Mouse (Mus musculus): ENCODE results near the gene Vps4a.
"Not testable (repeated sequence)": the region's sequence is repeated elsewhere in the genome, so short reads cannot be mapped to it uniquely, and the experiment has no call there.

The Vps4a gene

DNA sequence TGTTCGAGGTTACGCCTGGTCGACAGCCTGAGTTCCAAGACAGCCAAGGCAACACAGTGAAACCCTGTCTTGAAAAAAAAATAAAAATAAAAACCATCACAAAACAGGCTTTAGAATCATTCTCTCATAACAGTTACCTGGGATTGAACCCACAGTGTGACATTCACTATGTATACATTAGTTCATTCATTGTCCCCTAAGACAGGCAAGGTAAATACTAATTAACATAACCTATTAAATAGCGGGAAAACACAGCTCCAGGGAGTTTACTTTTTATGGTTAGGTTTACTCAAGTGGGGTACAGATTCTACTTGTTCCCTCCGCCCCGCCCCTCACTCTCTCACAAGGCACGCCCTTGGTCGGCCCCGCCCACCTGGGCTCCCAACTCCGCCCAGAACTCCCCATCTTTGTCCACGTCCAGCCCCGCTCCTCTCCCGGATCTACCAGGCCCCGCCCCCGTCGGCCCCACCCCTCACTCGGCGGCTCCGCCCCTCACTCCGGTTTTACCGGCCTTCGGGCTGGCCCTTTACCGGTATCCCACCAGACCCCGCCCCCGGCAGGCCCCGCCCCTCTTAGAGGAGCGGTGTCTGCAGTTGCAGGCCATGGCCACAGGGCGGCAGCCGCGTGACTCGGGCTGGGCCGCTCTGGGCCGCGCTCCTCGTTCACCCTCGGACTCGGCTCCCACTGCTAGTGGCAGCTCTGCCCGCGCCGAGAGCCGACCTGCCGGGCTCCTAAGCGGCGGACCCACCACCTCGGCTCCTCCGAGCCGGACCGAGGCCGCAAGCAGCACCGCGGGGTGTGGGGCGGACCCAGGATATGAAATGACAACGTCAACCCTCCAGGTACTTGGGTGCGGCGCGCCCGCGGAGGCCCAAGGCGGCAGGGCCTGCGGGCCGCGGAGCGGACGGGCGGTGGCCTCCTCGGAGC, at the start of gene Vps4a:
Gene Vps4a, plus strand, starts transcription at position 573 of the 927 bp plus-strand sequence.
- peak; percentile 72 for DNase-seq (ENCODE audit: low read depth, low spot score)

DNA sequence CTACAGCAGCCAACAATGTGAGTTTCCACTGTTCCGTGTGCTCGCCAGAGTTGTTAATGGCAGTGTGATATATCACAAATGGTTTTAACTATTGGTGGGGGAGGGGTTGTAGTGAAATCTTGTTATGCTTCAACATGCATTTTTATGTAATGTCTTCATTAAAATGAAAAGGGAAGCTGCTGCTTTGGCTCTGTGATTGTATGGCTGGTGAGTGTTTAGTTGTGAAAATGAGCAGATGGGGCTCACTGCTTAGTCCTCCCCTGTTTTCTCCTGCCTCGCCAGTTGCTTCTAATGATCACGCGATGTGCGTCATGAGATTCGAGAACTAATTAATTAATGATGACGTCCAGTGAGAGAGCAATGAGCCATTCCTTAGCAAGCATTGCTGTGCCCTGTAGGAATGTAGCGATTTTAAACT, 45.6 kb upstream of the Vps4a start:
- DNase-seq (ENCODE audit: low read depth, low spot score): peak; percentile 18

DNA sequence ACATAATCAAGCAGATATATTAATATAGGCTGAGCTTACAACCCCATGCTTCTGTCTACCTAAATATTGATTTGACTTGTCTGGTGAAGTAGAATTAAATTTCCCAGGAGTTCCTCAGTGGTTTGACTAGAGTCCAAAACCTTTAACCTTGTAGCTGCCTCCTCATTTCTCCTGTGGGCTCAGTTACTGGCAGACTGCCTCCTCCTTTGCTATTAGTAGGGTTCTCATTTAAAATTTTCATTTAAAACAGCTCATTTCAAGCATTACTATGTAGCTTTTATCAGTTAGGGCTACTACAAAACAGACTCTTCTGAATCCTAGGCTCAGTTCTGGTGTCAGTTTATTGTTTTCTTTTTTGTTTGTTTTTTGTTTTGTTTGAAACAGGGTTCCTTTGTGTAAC, 45.1 kb upstream of the Vps4a start:
- no peak for DNase-seq (ENCODE audit: low read depth, low spot score)

DNA sequence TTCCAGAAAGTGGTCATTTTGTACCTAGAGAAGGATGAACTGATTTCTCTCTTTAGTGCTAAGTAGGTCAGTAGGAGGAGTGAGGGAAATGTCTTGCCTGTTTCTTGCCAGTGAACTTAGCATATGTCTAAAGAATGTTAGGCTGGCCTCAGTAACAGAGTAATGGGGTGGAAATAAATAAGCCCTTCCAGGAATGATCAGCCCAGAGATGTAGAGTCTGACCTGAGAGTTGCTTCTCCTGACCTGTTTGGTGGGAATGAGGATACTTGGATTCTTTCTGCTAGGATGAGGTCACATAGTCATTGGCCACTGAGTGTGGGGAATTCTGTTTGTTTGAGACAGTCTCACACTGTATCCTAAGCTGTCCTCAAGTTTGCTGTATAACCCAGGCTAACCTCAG, 43.5 kb upstream of the Vps4a start:
- no peak for DNase-seq (ENCODE audit: low read depth, low spot score)

- DNase-seq (ENCODE audit: low read depth, low spot score): no peak
Measured at GRCm38 (mm10) chr8:106991393-106991792, 39.6 kb upstream of the Vps4a start.

DNA sequence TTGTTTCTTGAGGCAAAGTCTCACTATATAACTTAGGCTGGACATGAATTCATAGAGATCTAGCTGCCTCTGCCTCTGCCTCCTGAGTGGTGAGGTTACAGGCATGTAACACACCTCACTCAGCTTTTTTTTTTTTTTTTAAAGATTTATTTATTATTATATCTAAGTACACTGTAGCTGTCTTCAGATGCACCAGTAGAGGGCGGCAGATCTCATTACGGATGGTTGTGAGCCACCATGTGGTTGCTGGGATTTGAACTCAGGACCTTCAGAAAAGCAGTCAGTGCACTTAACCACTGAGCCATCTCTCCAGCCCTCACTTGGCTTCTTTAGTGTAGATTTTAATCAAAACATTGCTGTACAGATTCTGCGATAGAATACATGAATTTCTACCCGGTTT, 34.7 kb upstream of the Vps4a start:
- DNase-seq (ENCODE audit: low read depth, low spot score): not testable (repeated sequence)

DNA sequence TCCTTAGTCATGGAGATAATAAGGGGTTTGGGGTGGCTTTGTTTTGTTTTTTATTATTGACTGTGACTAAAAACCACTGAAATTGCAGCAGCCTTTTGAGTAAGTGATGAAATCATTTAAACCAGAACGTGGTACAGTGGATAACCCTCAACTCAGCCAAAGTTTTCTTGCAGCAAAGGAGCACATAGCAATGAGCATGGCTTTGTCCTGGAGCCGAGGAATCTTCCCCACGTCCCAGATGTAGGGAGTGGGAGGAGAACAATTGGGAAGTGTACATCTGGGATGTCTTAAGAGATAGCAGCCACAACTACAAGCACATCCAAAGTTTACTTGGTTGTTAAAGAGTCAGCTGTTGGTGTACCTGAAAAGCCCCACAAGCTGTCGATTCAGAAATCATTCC, 33.6 kb upstream of the Vps4a start:
- DNase-seq (ENCODE audit: low read depth, low spot score): no peak

- DNase-seq (ENCODE audit: low read depth, low spot score): no peak
Measured at GRCm38 (mm10) chr8:106999068-106999467, 32.0 kb upstream of the Vps4a start.

DNA sequence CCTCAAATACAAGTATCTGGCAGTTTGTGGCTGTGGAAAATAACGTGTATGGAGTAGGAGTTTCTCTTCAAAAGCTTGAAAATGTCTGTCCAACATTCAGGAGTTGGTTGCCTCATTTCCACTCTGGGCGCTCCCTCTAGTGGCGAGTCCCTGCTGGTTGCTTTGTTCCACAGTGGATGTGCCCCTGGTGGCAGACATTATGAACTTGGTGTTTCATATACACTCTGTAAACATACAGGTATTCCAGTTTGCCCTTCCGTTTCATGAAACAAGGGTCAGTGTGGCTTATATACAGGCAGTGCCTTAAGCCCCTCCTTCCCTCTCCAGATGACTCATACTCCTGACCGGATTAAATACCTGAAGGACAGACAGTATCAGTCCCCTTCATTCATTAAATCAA, 28.5 kb upstream of the Vps4a start:
- DNase-seq (ENCODE audit: low read depth, low spot score): peak; percentile 69

- DNase-seq (ENCODE audit: low read depth, low spot score): no peak
Measured at GRCm38 (mm10) chr8:107007795-107008194, 23.2 kb upstream of the Vps4a start.

GRCm38 (mm10) chr8:107012666-107013065, 18.4 kb upstream of the Vps4a start:
- DNase-seq (ENCODE audit: low read depth, low spot score): no peak

DNA sequence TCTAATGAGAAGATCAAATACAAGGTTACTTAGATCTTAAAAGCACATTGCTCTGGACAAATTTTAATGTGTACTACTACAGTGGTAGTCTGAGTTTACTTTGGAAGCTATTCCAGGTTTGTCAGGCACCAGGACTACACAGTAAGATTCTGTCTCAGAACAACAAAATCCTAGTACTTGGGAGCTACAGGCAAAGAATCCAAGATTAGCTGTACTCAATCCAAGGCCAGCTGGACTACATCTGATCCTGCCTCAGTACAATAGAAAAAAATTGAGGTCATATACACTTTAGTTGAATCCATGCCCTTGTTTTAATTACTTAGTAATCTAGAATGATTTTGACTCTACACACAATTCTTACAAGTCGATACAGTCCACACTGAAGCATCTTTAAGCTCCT, 16.1 kb upstream of the Vps4a start:
- DNase-seq (ENCODE audit: low read depth, low spot score): no peak

DNA sequence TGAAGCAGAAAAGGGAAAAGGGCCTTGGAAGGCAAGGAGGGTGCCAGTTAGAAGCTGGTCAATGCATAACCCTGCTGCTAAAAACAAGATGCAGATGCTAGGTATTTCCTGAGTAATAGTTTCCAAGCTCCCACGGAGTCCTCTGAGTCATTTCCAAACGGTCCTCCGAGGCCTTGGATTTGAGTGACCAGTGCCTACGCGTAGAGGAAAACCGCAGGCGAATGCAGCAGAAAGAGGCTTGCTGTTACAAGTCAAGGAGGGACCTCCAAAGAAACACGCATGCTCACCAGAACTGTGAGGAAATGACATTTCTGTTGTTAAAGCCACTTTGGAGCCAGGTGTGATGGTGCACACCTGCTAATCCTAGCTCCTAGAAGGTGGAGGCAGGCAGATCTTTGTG, 7.5 kb upstream of the Vps4a start:
- no peak for DNase-seq (ENCODE audit: low read depth, low spot score)

DNA sequence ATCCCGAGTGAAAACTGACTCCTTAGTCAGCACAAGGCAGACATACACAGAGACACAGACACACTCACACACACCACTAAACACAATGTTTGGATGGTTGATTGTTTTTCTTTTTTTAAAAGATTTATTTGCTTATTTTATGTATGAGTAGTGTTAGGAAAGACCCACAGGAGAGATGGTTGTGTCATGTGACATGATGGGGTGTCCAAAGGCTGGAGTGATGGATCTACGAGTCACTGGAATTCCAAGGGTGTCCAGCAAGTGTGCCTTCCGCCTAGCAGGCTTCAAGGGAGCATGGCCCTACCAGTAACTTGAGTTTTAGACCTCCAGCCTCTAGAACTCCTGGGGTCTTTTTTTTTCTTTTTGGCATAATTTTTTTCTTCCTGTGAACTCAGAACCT, 1.7 kb upstream of the Vps4a start:
- no peak for DNase-seq (ENCODE audit: low read depth, low spot score)

DNA sequence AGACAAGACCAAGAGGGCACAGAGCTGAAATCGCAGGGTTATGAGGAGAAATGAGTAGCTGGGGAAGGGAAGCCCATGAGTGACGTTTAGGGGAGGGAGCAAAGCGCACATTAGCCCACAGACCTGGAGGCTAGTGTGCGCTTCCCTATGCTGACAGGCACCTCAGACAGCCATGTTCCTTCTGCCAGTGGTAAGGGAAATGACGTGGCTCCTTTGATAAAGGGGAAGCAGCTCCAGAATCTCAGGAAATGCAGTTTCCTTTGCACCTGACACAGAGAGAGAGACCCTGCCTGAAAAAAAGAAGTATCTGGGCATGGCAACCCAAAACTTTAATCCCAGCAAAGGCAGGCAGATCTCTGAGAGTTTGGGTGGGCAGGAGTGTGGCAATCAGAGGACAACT, 964 bp upstream of the Vps4a start:
- DNase-seq (ENCODE audit: low read depth, low spot score): no peak

DNA sequence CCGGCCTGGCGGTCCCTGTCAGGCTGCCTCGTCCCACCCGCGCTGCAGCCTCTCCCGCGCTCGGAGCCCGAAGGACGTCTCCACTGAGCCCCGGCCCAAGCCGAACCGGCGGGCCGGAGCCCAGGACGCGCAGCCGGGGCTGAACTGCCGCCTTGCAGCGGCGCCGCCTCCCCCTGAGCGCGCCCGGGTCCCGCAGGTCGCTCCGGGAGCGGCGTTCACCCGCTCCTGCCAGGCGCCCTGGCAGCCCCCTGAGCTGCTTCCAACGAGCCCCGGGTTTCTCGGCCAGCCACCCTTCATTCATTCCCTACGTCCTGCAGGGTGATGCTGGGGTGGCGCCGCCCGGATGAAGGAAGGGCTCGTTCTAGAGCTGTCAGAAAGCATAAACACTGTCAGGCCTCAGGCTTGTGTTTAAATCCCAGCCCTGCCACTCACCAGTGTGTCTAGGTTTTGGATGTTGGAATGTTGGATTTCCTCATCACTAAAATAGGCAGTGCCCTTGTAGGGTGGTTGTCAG, 612 bp downstream of the Vps4a start:
- no peak for DNase-seq (ENCODE audit: low read depth, low spot score)

- not testable (repeated sequence) for DNase-seq (ENCODE audit: low read depth, low spot score)
Measured at GRCm38 (mm10) chr8:107033609-107034008, 2.6 kb downstream of the Vps4a start.

GRCm38 (mm10) chr8:107035641-107036040, 4.6 kb downstream of the Vps4a start:
- no peak for DNase-seq (ENCODE audit: low read depth, low spot score)

DNA sequence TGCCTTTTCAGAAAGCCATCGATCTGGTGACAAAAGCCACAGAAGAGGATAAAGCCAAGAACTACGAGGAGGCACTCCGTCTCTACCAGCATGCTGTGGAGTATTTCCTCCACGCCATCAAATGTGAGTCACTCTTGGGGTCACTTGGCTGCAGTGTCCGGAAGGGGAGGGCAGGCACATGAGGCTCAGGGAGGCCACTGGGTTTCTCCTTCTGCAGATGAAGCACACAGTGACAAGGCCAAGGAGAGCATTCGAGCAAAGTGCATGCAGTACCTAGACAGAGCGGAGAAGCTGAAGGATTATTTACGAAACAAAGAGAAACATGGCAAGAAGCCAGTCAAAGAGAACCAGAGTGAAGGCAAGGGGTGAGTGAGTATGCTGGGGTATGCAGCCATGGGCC, 5.6 kb downstream of the Vps4a start:
- no peak for DNase-seq (ENCODE audit: low read depth, low spot score)

DNA sequence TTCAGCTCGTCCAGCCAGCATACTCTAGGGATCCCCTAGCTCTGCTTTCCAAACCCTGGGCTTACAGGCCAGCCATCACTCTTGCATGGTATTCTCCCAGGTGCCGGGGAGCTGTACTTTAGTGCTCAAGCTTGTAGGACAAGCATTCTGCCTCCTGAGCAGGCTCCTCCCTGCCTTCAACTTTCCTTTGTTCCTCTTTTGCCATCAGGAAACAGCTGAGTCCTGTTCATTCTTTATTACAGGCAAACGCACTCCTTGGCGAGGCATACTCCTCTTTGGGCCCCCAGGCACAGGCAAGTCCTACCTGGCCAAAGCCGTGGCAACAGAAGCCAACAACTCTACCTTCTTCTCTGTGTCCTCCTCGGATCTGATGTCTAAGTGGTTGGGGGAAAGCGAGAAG, 9.6 kb downstream of the Vps4a start:
- DNase-seq (ENCODE audit: low read depth, low spot score): no peak

DNA sequence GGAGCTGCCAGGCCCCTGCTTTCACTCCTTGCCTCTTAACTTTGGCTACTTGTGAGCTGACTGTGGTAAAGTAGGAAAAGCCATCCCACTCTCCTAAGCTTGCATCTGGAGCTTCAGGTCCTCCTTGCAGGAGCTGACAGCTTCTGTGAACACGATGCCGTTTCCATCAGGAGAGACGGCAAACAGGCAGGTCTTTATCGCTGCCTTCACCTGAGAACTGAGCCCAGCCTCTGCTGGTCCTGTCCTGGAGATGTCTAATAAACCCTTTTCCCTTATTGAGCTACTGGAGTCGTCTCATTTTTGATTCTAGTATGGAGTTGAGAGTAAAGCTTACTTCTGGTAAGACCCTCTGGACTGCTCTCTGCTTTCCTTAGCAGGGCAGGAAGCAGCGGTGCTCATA, 14.5 kb downstream of the Vps4a start:
- no peak for DNase-seq (ENCODE audit: low read depth, low spot score)

GRCm38 (mm10) chr8:107046976-107047375, 16.0 kb downstream of the Vps4a start:
- DNase-seq (ENCODE audit: low read depth, low spot score): no peak
